Mouse (Mus musculus) spleen, adult 2 months (tissue): ENCODE measurements around the gene Gna12. TPM values are rescaled to one million over a fixed set of nuclear protein-coding genes. Genes with fewer than 3 reads are reported as not detected.

ENCODE experiments used
- DNase-seq, 2 experiments: peaks; one replicate each; pipeline versions ENCODE4 v3.0.0 to v3.0.0-alpha.2; 2012 to 2021; ENCODE audit warnings: low spot score in 2 of 2, low read depth in 1 of 2
- H3K27ac ChIP-seq: fragments of 200-500 bp; 2 replicates; pipeline ENCODE4 v1.5.1; 2012; ENCODE audit warnings: low read length, inconsistent platforms; ENCODE audit not compliant: insufficient read depth
- H3K27me3 ChIP-seq: fragments of 200-500 bp; 2 replicates; pipeline ENCODE4 v1.6.1; 2012; ENCODE audit warnings: mild to moderate bottlenecking, moderate library complexity, low read length, inconsistent platforms; ENCODE audit not compliant: control insufficient read depth, insufficient read depth
- H3K36me3 ChIP-seq: fragments of 200-500 bp; 2 replicates; pipeline ENCODE4 v1.6.1; 2012; ENCODE audit warnings: mild to moderate bottlenecking, low read length, inconsistent platforms; ENCODE audit not compliant: control insufficient read depth, insufficient read depth
- H3K4me1 ChIP-seq: fragments of 200-500 bp; 2 replicates; pipeline ENCODE4 v1.6.1; 2011; ENCODE audit warnings: inconsistent platforms; ENCODE audit not compliant: control insufficient read depth, insufficient read depth, insufficient read length
- H3K4me3 ChIP-seq: fragments of 200-500 bp; 2 replicates; pipeline ENCODE4 v1.5.1; 2011; ENCODE audit warnings: mild to moderate bottlenecking, inconsistent platforms; ENCODE audit not compliant: insufficient read depth, insufficient read length; ENCODE audit errors: extremely low read depth
- CTCF ChIP-seq: fragments of 200-500 bp; IDR thresholded peaks from 2 replicates; pipeline ENCODE4 v1.5.1; 2011; ENCODE audit warnings: mild to moderate bottlenecking, inconsistent platforms; ENCODE audit not compliant: insufficient read depth, insufficient read length, insufficient replicate concordance; ENCODE audit errors: extremely low read depth
- POLR2A ChIP-seq: fragments of 200-500 bp; IDR thresholded peaks from 2 replicates; pipeline ENCODE4 v1.6.1; 2011; ENCODE audit warnings: low read depth, low read length, inconsistent platforms
- WGBS: fragments of 180-500 bp; shearing (Covaris S2); methylation state at CpG from one replicate; pipeline ENCODE4 v1.1.7; 2018; 5-methylcytosine and 5-hydroxymethylcytosine counted together
- polyA plus RNA-seq: library from polyadenylated mRNA; depleted of rRNA; stranded (reverse); fragments of >200 nt; gene quantifications from 2 replicates; pipeline ENCODE4 v1.2.3, GENCODE M21; 2012

Gene Gna12
- polyA plus RNA-seq, 1 experiment = 66.8 TPM

DNA sequence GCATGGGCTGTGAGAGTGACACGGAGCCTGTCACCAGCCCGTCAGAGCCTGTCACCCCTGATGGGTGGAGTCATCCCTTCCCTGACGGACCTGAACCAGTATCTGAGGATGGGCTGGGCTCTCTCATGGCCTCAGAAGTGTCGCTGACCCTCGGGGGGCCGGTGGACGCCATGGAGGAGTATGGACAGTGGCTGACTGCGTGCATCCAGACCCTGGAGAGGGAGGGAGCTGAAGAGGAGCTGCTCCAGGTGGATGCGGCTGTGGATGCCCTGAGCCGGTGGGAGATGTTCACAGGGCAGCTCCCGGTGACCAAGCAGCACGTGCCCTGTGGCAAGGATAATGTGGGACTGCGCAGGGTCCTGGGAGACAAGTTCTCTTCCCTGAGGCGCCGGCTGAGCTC lies 78.2 kb downstream of the Gna12 start:
- Histone ChIP-seq H3K4me1 (peaks cover 18% of the 10 kb centered on the region), H3K27me3 (no peaks in the 10 kb centered on the region), H3K4me3 (no peak overlapping the region), H3K36me3 (no peaks in the 10 kb centered on the region), H3K27ac (no peak overlapping the region)
- WGBS = 95% methylated on average over 15 of the region's 15 CpGs
- no peak for DNase-seq
- TF ChIP-seq POLR2A (no peak), CTCF (no peak)

DNA sequence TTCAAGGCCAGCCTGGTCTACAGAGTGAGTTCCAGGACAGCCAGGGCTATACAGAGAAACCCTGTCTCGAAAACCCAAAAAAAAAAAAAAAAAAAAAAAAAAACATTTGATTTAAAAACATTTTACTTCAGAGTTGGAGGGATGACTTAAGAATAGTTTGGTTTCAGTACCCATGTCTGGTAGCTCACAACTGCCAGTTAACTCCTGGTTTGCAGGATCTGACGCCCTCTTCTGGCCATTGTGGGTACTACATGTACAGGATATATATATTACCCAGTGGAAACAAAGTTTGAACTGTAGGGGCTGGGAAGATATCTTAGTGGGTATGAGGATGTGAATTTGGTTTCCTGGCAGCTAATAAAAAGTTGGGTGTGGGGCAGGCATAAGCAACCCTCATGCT lies 79.3 kb downstream of the Gna12 start:
- peaks cover 18% of the 10 kb centered on the region for H3K4me1 ChIP-seq
- H3K27me3 ChIP-seq = no peaks in the 10 kb centered on the region
- peak in 1 of 2 experiments; percentile 48 for DNase-seq
- TF ChIP-seq CTCF (peak; percentile 11; the same call in 1 of the 2 replicates), POLR2A (no peak)
- no peaks in the 10 kb centered on the region for H3K36me3 ChIP-seq
- no peak overlapping the region for H3K27ac ChIP-seq
- no peak overlapping the region for H3K4me3 ChIP-seq
- WGBS = 0% methylated on average over 1 of the region's 2 CpGs

DNA sequence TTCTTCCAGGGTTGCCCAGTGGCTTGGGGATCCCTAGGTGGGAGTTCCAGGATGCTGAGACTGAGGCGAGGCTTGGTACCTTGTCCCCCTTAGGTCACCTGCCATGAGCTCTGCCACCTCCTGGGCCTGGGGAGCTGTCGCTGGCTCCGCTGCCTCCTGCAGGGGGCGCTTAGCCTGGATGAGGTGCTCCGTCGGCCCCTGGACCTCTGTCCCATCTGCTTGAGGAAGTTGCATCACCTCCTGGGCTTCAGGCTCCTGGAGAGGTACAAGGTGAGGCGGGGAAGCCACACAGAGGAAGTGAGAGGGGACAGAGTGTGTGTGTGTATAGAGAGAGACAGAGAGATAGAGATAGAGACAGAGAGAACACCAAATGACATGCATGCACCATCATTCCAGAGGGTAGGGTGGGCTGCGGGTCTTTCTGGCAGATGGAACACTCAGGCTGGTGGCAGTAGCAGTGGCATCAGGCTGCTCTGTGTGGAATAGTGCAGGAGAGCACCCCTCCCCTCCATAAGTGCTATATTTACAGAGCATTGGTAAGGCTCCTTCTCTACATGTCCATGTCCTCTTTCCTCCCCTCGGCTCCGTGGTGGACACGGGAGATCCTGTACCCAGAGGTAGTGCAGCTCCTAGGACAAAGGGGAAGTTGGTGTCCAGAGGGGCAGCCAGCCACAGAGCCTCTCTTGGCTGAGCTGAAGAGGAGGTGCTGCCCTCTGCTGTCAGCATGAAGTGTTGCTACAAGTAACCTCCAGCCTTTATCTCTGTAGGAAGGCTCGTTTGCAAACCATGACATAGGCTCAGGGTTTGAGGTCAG lies 81.0 kb downstream of the Gna12 start:
- Histone ChIP-seq H3K27ac (peak overlapping the region; percentile 62), H3K4me1 (peaks cover 18% of the 10 kb centered on the region), H3K36me3 (no peaks in the 10 kb centered on the region), H3K27me3 (no peaks in the 10 kb centered on the region), H3K4me3 (peak overlapping the region; percentile 10; the same call in 1 of the 2 replicates)
- WGBS = 8% methylated on average over 12 of the region's 12 CpGs
- no peak for TF ChIP-seq POLR2A
- peak; percentile 86 for TF ChIP-seq CTCF
- DNase-seq = peak; percentile 60 to 76

DNA sequence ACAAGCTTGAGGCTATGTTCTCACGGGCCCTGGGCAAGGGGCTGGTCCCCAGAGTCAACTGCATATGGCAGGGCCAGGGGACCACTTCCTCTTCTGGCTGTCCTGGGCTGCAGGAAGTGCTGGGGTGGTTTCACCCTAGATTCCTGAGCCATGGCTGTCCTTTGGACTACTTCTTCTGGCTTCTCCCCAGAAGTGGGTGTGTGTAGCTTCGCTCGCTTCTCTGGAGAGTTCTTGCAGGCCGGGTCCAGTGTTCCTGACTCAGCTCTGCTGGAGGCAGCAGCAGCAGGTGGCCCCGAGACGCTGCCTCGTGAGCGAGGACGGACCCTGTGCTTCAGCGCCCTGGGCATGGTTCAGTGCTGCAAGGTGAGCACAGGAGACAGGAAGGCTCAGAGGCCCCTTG lies 81.8 kb downstream of the Gna12 start:
- Histone ChIP-seq H3K27me3 (no peaks in the 10 kb centered on the region), H3K4me1 (peaks cover 18% of the 10 kb centered on the region), H3K27ac (peak overlapping the region; percentile 62), H3K4me3 (no peak overlapping the region), H3K36me3 (no peaks in the 10 kb centered on the region)
- WGBS = 41% methylated on average over 10 of the region's 10 CpGs
- DNase-seq = no peak
- TF ChIP-seq CTCF (no peak), POLR2A (no peak)

DNA sequence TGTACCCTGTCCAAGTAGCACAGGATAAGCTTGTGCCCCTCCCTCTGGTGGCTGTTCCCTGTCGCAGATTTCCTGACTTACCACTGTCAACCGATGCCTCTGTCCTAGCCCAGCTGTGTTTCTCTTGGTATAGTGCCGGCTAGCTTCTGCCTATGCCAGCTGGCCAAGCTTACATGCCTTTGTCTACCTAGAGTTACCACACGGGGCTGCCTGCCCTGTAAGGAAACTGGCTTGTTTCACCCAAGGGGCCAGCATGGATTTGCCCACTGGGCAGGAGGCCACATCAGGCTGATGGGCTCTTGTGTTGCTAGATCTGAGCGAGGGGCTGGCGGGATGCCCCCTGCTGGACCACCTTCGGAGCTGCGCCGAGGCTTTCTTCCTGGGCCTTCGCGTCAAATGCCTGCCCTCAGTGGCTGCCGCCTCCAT lies 86.5 kb downstream of the Gna12 start:
- peak; percentile 30; the same call in 1 of the 2 replicates for TF ChIP-seq CTCF
- TF ChIP-seq POLR2A = no peak
- no peaks in the 10 kb centered on the region for H3K27me3 ChIP-seq
- WGBS = 54% methylated on average over 12 of the region's 12 CpGs
- H3K4me1 ChIP-seq = peaks cover 10% of the 10 kb centered on the region
- H3K36me3 ChIP-seq = no peaks in the 10 kb centered on the region
- H3K4me3 ChIP-seq = no peak overlapping the region
- no peak overlapping the region for H3K27ac ChIP-seq
- no peak for DNase-seq

DNA sequence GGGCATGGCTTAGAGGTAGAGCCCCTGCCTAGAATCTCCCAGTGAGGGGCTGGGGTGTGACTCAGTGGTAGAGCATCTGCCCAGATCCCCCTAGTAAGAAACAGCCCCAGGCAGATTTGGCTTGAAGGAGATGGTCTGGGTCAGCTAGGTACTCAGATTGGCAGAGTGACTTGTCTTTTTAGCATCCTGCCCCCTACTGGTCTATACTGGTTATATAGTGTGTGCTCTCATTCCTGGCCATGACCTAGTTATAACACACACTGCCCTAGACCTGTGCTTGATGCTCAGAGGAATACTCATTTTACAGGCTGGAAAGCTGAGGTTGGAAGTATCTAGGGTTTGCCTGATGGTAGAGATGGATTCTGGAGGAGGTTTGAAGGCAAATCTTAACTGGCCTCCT lies 88.4 kb downstream of the Gna12 start:
- Histone ChIP-seq H3K36me3 (no peaks in the 10 kb centered on the region), H3K27ac (no peak overlapping the region), H3K27me3 (no peaks in the 10 kb centered on the region), H3K4me3 (no peak overlapping the region), H3K4me1 (peaks cover 4% of the 10 kb centered on the region)
- no peak for DNase-seq
- TF ChIP-seq CTCF (peak; percentile 1; the same call in 1 of the 2 replicates), POLR2A (no peak)

DNA sequence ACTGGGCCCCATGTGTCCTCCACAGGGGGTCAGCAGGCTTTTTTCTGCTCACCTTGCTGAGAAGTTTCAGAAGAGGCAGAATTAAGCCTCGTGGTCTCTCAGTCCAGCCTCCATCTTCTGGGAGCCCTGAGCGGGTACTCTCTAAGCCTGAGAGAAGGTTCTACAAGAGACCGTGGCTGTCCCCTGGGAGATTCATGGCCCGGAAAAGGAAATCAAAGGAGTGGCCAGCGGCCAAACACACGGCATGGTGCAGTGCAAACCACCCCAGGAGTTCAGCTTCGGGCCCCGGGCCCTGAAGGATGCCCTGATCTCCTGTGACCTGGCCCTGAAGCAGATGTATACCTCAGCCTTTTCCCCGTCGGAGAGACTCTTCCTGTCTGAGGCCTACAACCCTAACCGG lies 89.2 kb downstream of the Gna12 start:
- Histone ChIP-seq H3K4me1 (peaks cover 8% of the 10 kb centered on the region), H3K27ac (no peak overlapping the region), H3K4me3 (no peak overlapping the region), H3K27me3 (no peaks in the 10 kb centered on the region), H3K36me3 (no peaks in the 10 kb centered on the region)
- WGBS = 76% methylated on average over 11 of the region's 11 CpGs
- DNase-seq = no peak
- TF ChIP-seq CTCF (no peak), POLR2A (no peak)
